Comparison of ENCODE assay signal across 13 mouse cellular contexts in genomic region chr9:59033492-59033891, GRCm38 (mm10). TPM values are rescaled to one million over a fixed set of nuclear protein-coding genes. Genes with fewer than 3 reads are reported as not detected.
DNase-seq lines count a peak whose midpoint lies in the region; ATAC-seq and TF ChIP-seq lines count a peak whose summit lies in the region.
"Had no signal": no experiment of that assay in that cellular context is flagged by ENCODE, and none has a peak within 500 bp of the region (broad histone marks: within the 10 kb centered on the region; RNA-seq: fewer than 3 reads in every experiment).

No protein-coding gene starts in this region.

- peaks cover 34% of the 10 kb centered on the region for H3K4me1 ChIP-seq in hindbrain, embryonic 13.5 days (replicated peaks)
- H3K4me1 ChIP-seq in hindbrain, embryonic 10.5 days (replicated peaks) = peaks cover 38% of the 10 kb centered on the region
- H3K4me1 ChIP-seq in stomach, embryonic 14.5 days (ENCODE audit: control insufficient read depth, insufficient read depth, low read length) = peaks cover 10% of the 10 kb centered on the region
- H3K4me1 ChIP-seq in stomach, postnatal 0 days (replicated peaks; ENCODE audit: control insufficient read depth, insufficient read depth) = no peaks in the 10 kb centered on the region
- peaks cover 31% of the 10 kb centered on the region for H3K4me1 ChIP-seq in limb, embryonic 13.5 days

- H3K27me3 ChIP-seq in hindbrain, embryonic 13.5 days = no peaks in the 10 kb centered on the region
- H3K27me3 ChIP-seq in hindbrain, embryonic 10.5 days (ENCODE audit: insufficient read depth, poor library complexity, severe bottlenecking) = no peaks in the 10 kb centered on the region
- H3K27me3 ChIP-seq in stomach, embryonic 14.5 days (ENCODE audit: control insufficient read depth, insufficient read depth, low read length) = no peaks in the 10 kb centered on the region
- H3K27me3 ChIP-seq in stomach, postnatal 0 days (ENCODE audit: control insufficient read depth, insufficient read depth, low read length) = no peaks in the 10 kb centered on the region
- H3K27me3 ChIP-seq in limb, embryonic 13.5 days = no peaks in the 10 kb centered on the region

- TF ChIP-seq CTCF in stomach, postnatal 0 days (IDR thresholded peaks at IDR 0.05; ENCODE audit: low read depth) = no peak

- H3K4me3 ChIP-seq in hindbrain, embryonic 13.5 days = peak overlapping the region; percentile 18; the same call in 1 of the 2 replicates
- no peak overlapping the region for H3K4me3 ChIP-seq in hindbrain, embryonic 10.5 days
- no peak overlapping the region for H3K4me3 ChIP-seq in stomach, embryonic 14.5 days (ENCODE audit: low read depth, low read length)
- H3K4me3 ChIP-seq in stomach, postnatal 0 days (ENCODE audit: low read depth, low read length) = no peak overlapping the region
- 0 out of 2 replicates have a peak overlapping the region, but pooled peaks have one; percentile 24 for H3K4me3 ChIP-seq in limb, embryonic 13.5 days

- peak overlapping the region; percentile 83 for H3K4me2 ChIP-seq in hindbrain, embryonic 13.5 days
- peak overlapping the region; percentile 79; the same call in 1 of the 2 replicates for H3K4me2 ChIP-seq in stomach, embryonic 14.5 days (replicated peaks; ENCODE audit: low read depth, low read length)
- H3K4me2 ChIP-seq in stomach, postnatal 0 days (replicated peaks; ENCODE audit: low read depth) = no peak overlapping the region
- H3K4me2 ChIP-seq in limb, embryonic 13.5 days (replicated peaks) = peak overlapping the region; percentile 84

- TF ChIP-seq EP300 in stomach, postnatal 0 days (optimal IDR thresholded peaks at IDR 0.05) = no peak

- H3K9me3 ChIP-seq in hindbrain, embryonic 13.5 days = no peaks in the 10 kb centered on the region
- H3K9me3 ChIP-seq in hindbrain, embryonic 10.5 days = peaks cover 9% of the 10 kb centered on the region; the same call in 1 of the 2 replicates
- 0 out of 2 replicates have a peak, but pooled peaks cover 4% of the 10 kb centered on the region for H3K9me3 ChIP-seq in stomach, embryonic 14.5 days (ENCODE audit: control insufficient read depth, low read depth, low read length)
- H3K9me3 ChIP-seq in stomach, postnatal 0 days (ENCODE audit: control insufficient read depth, low read length) = no peaks in the 10 kb centered on the region
- no peaks in the 10 kb centered on the region for H3K9me3 ChIP-seq in limb, embryonic 13.5 days

- WGBS in hindbrain, embryonic 13.5 days = 52% methylated on average over 3 of the region's 3 CpGs
- WGBS in hindbrain, embryonic 10.5 days = 72% methylated on average over 3 of the region's 3 CpGs
- 39% methylated on average over 3 of the region's 3 CpGs for WGBS in stomach, embryonic 14.5 days
- WGBS in stomach, postnatal 0 days = 54% methylated on average over 3 of the region's 3 CpGs
- WGBS in limb, embryonic 13.5 days = 61% methylated on average over 3 of the region's 3 CpGs

- H3K9ac ChIP-seq in hindbrain, embryonic 13.5 days = no peak overlapping the region
- H3K9ac ChIP-seq in stomach, embryonic 14.5 days (replicated peaks; ENCODE audit: low read depth, low read length) = no peak overlapping the region
- H3K9ac ChIP-seq in stomach, postnatal 0 days (ENCODE audit: low read length) = no peak overlapping the region
- H3K9ac ChIP-seq in limb, embryonic 13.5 days = peak overlapping the region; percentile 43; the same call in 1 of the 2 replicates
- H3K9ac ChIP-seq: liver, embryonic 14.5 days had no signal

- no peak for DNase-seq in hindbrain, embryonic 10.5 days (ENCODE audit: low spot score)
- DNase-seq in stomach, postnatal 0 days (ENCODE audit: low spot score) = no peak
- no peak for DNase-seq in right cerebral cortex, adult 2 months (ENCODE audit: low spot score in 2 of 2)
- DNase-seq in cerebellum, adult 9-10 months = no peak
- DNase-seq: cerebellum, adult 9-11 months; kidney, postnatal 10 days; thymus, postnatal 36 days had no signal

- H3K36me3 ChIP-seq in hindbrain, embryonic 13.5 days = no peaks in the 10 kb centered on the region
- peaks cover 16% of the 10 kb centered on the region; the same call in 1 of the 2 replicates for H3K36me3 ChIP-seq in hindbrain, embryonic 10.5 days
- H3K36me3 ChIP-seq in stomach, embryonic 14.5 days (ENCODE audit: control insufficient read depth, insufficient read depth, low read length) = no peaks in the 10 kb centered on the region
- H3K36me3 ChIP-seq in stomach, postnatal 0 days (ENCODE audit: control insufficient read depth, insufficient read depth, low read length) = no peaks in the 10 kb centered on the region
- 0 out of 2 replicates have a peak, but pooled peaks cover 7% of the 10 kb centered on the region for H3K36me3 ChIP-seq in limb, embryonic 13.5 days

- no peak for ATAC-seq in hindbrain, embryonic 13.5 days (ENCODE audit: low FRiP score)
- ATAC-seq in stomach, embryonic 14.5 days (ENCODE audit: insufficient number of reproducible peaks, insufficient read depth, low FRiP score, low read depth) = no peak
- no peak for ATAC-seq in stomach, postnatal 0 days (ENCODE audit: low FRiP score, low TSS enrichment)
- ATAC-seq in limb, embryonic 13.5 days (ENCODE audit: low FRiP score, low read depth) = no peak
- no peak for ATAC-seq in activated CD4-positive, CD25-positive, alpha-beta regulatory T cell, adult 4 months

- H3K27ac ChIP-seq in hindbrain, embryonic 13.5 days = no peak overlapping the region
- H3K27ac ChIP-seq in hindbrain, embryonic 10.5 days = no peak overlapping the region
- no peak overlapping the region for H3K27ac ChIP-seq in stomach, embryonic 14.5 days (ENCODE audit: low read length)
- no peak overlapping the region for H3K27ac ChIP-seq in stomach, postnatal 0 days (replicated peaks)
- no peak overlapping the region for H3K27ac ChIP-seq in limb, embryonic 13.5 days
- H3K27ac ChIP-seq: left cerebral cortex, adult 2 months; liver, embryonic 14.5 days had no signal

RNA-seq across cellular contexts. Expression of gene Neo1, which starts 2.7 kb away (rescaled TPM):
- 36.5 and 39.1 TPM in 2 replicates for polyA plus RNA-seq in hindbrain, embryonic 13.5 days (2015; fragmentation: Nextera tagmentation; extraction: Ambion mirVana)
- polyA plus RNA-seq in hindbrain, embryonic 10.5 days (2016; fragmentation: Nextera tagmentation; extraction: Ambion mirVana) = 34.5 and 36.5 TPM in 2 replicates
- 53.3 and 54.6 TPM in 2 replicates for polyA plus RNA-seq in stomach, embryonic 14.5 days (2014; fragmentation: Nextera tagmentation; extraction: Ambion mirVana)
- polyA plus RNA-seq in stomach, postnatal 0 days (2015; fragmentation: Nextera tagmentation; extraction: Ambion mirVana) = 11.5 and 14.1 TPM in 2 replicates
- 47.7 and 51.2 TPM in 2 replicates for polyA plus RNA-seq in limb, embryonic 13.5 days (2015; fragmentation: Nextera tagmentation; extraction: Ambion mirVana)
- not detected for polyA plus RNA-seq in activated CD4-positive, CD25-positive, alpha-beta regulatory T cell, adult 4 months (2017; shearing (Covaris generic))

Comparison
In these comparisons a context has a peak if more than half of its experiments do, and no peak if none do; other contexts are left out.
1. H3K4me3 ChIP-seq: peak in hindbrain, embryonic 13.5 days (single experiment) and limb, embryonic 13.5 days (single experiment); none in hindbrain, embryonic 10.5 days (single experiment), stomach, embryonic 14.5 days (single experiment) and stomach, postnatal 0 days (single experiment).
2. RNA of gene Neo1, which starts 2.7 kb away (polyA plus RNA-seq): 53.3 to 54.6 TPM in stomach, embryonic 14.5 days, 47.7 to 51.2 TPM in limb, embryonic 13.5 days, 36.5 to 39.1 TPM in hindbrain, embryonic 13.5 days, 34.5 to 36.5 TPM in hindbrain, embryonic 10.5 days and 11.5 to 14.1 TPM in stomach, postnatal 0 days; not detected in activated CD4-positive, CD25-positive, alpha-beta regulatory T cell, adult 4 months; every median in the first group is over 10 times any median in the second.